Mouse (Mus musculus) left cerebral cortex, adult 6 months (tissue): ENCODE results near the gene Ppil3. TPM values are rescaled to one million over a fixed set of nuclear protein-coding genes. Genes with fewer than 3 reads are reported as not detected.

Experiments
- long read RNA-seq, 2 experiments: library from polyadenylated mRNA; unstranded; transcript quantifications; one replicate each; pipeline ENCODE4 v2.0.0; 2019 to 2020
- polyA plus RNA-seq: library from polyadenylated mRNA; unstranded; fragments of <200 nt; fragmentation: Nextera tagmentation; gene quantifications from 2 replicates; pipeline ENCODE4 v1.2.3, GENCODE M21; 2021

Ppil3 gene
- 54.6 and 57.9 TPM in 2 replicates for polyA plus RNA-seq
- long read RNA-seq, experiment 1, transcript Ppil3-203 (7 exons, 1,033 nt), result major isoform, 8 of 28 reads
- long read RNA-seq, experiment 1, partial matches to known transcripts, result 4 of 28 reads
- long read RNA-seq, experiment 1, other reads (novel, unspliced or antisense), result 7 of 28 reads
- long read RNA-seq, experiment 2, transcript Ppil3-203 (7 exons, 1,033 nt), result major isoform, 18 of 38 reads
- long read RNA-seq, experiment 2, transcript Ppil3-201 (7 exons, 896 nt), result minor isoform, 7 of 38 reads
- long read RNA-seq, experiment 2, partial matches to known transcripts, result 4 of 38 reads
- long read RNA-seq, experiment 2, other reads (novel, unspliced or antisense), result 6 of 38 reads

DNA sequence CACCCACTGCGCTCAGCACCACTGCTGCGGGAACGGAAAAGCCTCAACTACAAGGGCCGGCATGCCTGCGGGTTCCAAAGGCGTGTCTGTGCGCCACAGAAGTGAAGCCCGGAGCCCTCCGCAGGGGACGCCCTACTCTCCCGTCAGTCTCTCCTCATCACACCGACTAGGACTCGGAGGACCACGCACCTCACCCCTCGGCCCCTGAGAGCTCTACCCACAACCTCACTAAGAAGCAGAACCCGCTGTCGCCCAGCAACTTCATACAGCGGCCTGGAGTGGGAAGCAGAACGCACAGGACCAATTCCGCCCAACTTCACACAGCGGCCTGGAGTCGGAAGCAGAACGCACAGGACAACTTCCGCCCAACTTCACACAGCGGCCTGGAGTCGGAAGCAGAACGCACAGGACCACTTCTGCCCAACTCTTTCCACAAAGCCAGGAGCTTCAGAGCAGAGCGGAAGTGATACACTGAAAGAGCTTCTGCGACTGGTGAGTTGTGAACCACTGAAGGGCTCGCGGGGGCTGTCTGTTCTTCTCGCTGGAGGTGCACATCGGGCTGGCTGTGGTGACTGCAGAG lies at the start of gene Ppil3, which contains the start of gene Nif3l1:
Ppil3 (minus strand) TSS at position 344 of the 580 bp plus-strand sequence.
Nif3l1 (plus strand) TSS at position 9 of the 580 bp plus-strand sequence.

DNA sequence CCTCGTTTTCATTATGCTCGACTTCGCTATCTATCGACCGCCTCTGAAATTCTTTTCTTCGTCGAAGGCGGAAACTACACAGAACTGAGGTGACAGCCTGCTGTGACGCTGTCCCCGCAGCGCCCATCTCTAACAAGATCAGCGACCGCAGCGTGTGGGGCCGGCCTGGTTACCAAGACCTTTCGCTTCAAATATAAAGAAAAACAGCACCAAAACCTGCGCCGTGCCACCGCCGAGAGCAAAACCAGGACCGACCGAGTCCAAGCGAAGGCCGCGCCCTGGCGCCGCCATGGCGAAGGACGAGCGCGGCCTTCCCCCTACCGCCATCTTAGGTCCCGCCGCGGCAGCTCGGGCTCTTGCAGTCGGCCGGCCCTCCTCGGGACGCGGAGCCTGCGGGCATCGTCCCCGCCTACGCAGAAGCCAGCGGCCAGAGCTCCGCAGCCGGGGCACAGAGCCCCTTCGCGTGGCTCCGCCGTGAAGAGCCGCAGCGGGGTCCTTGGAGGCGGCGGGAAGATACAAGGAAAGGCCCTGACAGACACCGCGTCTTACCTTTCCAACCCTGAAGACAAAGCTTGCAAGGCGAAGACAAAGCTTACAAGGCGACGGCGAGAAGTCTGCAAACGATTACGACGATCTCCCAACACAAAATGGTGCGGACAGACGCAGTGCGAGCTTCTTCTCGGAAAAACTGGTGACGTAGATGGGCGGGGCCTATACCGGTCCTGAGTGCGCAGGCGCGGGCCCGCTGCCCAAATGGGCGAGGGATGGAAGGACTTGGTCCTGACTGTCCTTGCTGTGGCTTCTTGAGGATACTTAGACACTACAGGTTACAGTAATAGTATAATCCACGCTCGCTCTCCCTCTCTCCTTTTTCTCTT lies 21.7 kb downstream of the Ppil3 start, which contains the start of gene Clk1:
Clk1 (minus strand) TSS at position 696 of the 878 bp plus-strand sequence.

DNA sequence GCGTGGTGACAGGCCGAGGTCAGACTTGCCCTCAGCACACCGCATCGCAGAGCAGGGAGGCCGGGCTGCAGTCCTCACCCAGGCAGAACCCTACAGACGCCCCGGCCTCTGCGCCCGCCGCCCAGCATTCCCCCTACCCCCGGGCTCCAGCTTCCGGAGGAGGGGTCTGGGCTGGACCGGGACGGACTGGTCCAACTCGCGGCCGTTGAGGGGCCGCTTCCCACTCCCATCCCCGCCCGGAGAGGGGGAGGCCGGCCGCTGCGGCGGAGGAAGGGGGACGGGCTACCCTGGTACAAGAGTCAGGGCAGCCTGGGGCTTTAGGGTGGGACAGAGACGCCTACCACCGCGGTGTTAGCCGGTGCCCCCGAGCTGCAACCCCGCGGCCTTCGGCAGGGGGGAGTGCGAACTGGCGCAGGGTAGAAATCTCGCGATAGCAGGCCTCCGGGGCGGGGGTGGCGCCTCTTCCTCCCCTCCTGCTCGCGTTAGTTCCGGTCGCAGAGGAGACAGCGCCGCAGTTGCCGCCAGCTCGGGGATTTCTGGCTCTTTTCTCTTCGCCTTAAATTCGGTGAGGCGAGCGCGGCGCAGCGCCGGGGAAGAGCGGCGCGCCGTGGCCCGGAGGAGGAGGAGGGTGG lies 52.5 kb downstream of the Ppil3 start, which contains the start of gene Bzw1:
Bzw1 (plus strand) TSS at position 247 of the 632 bp plus-strand sequence.

Other genes with a start within 250 kb of the Ppil3 start
- 0.15 and 0.34 TPM in 2 replicates for gene Aox4, start 235.1 kb downstream of the Ppil3 start, polyA plus RNA-seq
- gene Aox2, start 167.2 kb downstream of the Ppil3 start, polyA plus RNA-seq, result not detected in 2 replicates
- gene Bzw1, start 52.6 kb downstream of the Ppil3 start, polyA plus RNA-seq, result 85.0 and 102 TPM in 2 replicates
- 12.2 and 14.8 TPM in 2 replicates for gene Clk1, start 21.4 kb downstream of the Ppil3 start, polyA plus RNA-seq
- gene Nif3l1, start 335 bp downstream of the Ppil3 start, polyA plus RNA-seq, result 14.9 and 18.0 TPM in 2 replicates
- gene Orc2, start 59.6 kb upstream of the Ppil3 start, polyA plus RNA-seq, result 21.3 and 33.6 TPM in 2 replicates
- gene Fam126b, start 140.8 kb upstream of the Ppil3 start, polyA plus RNA-seq, result 35.0 TPM in 2 replicates
- gene Ndufb3, start 140.9 kb upstream of the Ppil3 start, polyA plus RNA-seq, result 557 and 563 TPM in 2 replicates